Mouse (Mus musculus) limb, embryonic 15.5 days (tissue): ENCODE data around the gene Fkbp3. TPM values are rescaled to one million over a fixed set of nuclear protein-coding genes. Genes with fewer than 3 reads are reported as not detected.
"Not testable (repeated sequence)": the region's sequence is repeated elsewhere in the genome, so short reads cannot be mapped to it uniquely, and the experiment has no call there.

Source experiments
- ATAC-seq: fragments of 200-750 bp; cut with Nextera tagmentation; 2 replicates; pipeline ENCODE4 v1.8.0; 2017; ENCODE audit warnings: low read depth, moderate TSS enrichment; ENCODE audit not compliant: insufficient number of reproducible peaks, low FRiP score, low TSS enrichment
- H3K27ac ChIP-seq: fragments of 300-500 bp; sonication (generic); 2 replicates; pipeline ENCODE4 v1.5.1; 2015; ENCODE audit warnings: moderate library complexity, mild to moderate bottlenecking, inconsistent platforms
- H3K27me3 ChIP-seq: fragments of 300-500 bp; sonication (generic); 2 replicates; pipeline ENCODE4 v1.6.1; 2015; ENCODE audit warnings: inconsistent platforms
- H3K36me3 ChIP-seq: fragments of 300-500 bp; sonication (generic); 2 replicates; pipeline ENCODE4 v1.6.1; 2015; ENCODE audit warnings: inconsistent platforms
- H3K4me1 ChIP-seq: fragments of 300-500 bp; sonication (generic); 2 replicates; pipeline ENCODE4 v1.6.1; 2015; ENCODE audit warnings: inconsistent platforms
- H3K4me2 ChIP-seq: fragments of 300-500 bp; sonication (generic); 2 replicates; pipeline ENCODE4 v1.6.1; 2015; ENCODE audit warnings: mild to moderate bottlenecking, inconsistent platforms
- H3K4me3 ChIP-seq: fragments of 300-500 bp; sonication (generic); 2 replicates; pipeline ENCODE4 v1.5.1; 2015; ENCODE audit warnings: mild to moderate bottlenecking, inconsistent platforms
- H3K9ac ChIP-seq: fragments of 300-500 bp; sonication (generic); 2 replicates; pipeline ENCODE4 v1.6.1; 2015; ENCODE audit warnings: inconsistent platforms
- H3K9me3 ChIP-seq: fragments of 300-500 bp; sonication (generic); 2 replicates; pipeline ENCODE4 v1.6.1; 2016; ENCODE audit warnings: inconsistent platforms
- WGBS: fragments of 180-500 bp; shearing (Covaris S2); methylation state at CpG from one replicate; pipeline ENCODE4 v1.1.7; 2015; 5-methylcytosine and 5-hydroxymethylcytosine counted together
- polyA plus RNA-seq: library from polyadenylated mRNA; unstranded; fragments of >200 nt; fragmentation: Nextera tagmentation; extraction: Ambion mirVana; gene quantifications from 2 replicates; pipeline ENCODE4 v1.2.1, GENCODE M21; 2015

Gene Fkbp3
- polyA plus RNA-seq: 342 and 385 TPM in 2 replicates

- Histone ChIP-seq H3K4me2 (peak within 1 kb of the TSS; percentile 74), H3K4me1 (peaks cover 19% of the 10 kb centered on the region), H3K9me3 (no peaks in the 10 kb centered on the region), H3K36me3 (peaks cover 5% of the 10 kb centered on the region; the same call in 1 of the 2 replicates), H3K4me3 (peak within 1 kb of the TSS; percentile 83), H3K27ac (peak within 1 kb of the TSS; percentile 98), H3K27me3 (no peaks in the 10 kb centered on the region), H3K9ac (peak within 1 kb of the TSS; percentile 88)
- peak; percentile 99 for ATAC-seq
- under 1% methylated on average over 49 of the region's 49 CpGs for WGBS
Observed at GRCm38 (mm10) chr12:65073611-65074178, at the start of gene Fkbp3. Gene Fkbp3, minus strand, starts transcription at chr12:65074007.

DNA sequence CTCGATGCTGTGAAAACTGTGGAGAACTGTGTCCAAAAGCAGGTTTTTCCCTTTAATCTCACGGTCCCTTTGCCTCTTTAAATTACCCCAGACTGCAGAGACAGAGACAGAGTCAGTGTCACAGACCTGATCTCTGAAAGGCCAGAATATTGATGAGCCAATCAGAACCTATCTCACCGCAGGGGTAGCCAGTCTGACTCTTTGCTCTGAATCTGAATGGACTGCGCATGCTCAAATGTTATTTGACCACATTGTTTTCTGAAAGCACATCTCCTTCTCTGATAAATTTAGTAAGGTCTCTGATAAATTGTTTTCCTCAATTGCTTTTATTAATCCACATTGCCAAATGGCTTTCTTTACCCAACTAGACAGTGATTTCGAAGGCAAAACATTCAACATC is 45.6 kb upstream of the Fkbp3 start:
- WGBS: 90% methylated on average over 5 of the region's 5 CpGs
- no peaks in the 10 kb centered on the region for H3K27me3 ChIP-seq
- no peak overlapping the region for H3K9ac ChIP-seq
- no peak overlapping the region for H3K4me3 ChIP-seq
- no peak overlapping the region for H3K4me2 ChIP-seq
- H3K9me3 ChIP-seq: no peaks in the 10 kb centered on the region
- H3K36me3 ChIP-seq: peaks cover 40% of the 10 kb centered on the region
- no peak for ATAC-seq
- no peaks in the 10 kb centered on the region for H3K4me1 ChIP-seq
- no peak overlapping the region for H3K27ac ChIP-seq

DNA sequence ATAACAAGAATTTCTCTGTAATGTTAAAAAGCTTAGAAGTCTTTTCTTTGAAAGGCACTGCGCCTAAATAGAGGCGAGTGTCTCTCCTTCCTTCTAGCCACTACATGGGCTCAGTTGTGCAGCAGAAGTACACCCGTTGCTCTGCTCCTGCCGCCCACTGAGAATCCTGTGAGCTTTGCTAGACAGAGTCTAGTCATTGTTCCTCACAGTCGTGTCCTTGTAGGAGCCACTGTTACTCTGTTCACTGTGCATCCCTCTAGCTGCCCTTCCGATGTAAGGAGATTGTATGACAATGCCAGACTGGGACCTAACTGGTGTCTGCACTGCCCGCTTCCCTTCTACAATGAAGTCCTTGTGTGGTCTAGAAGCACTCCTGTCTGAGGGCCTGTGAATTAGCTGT is 45.2 kb upstream of the Fkbp3 start:
- H3K4me2 ChIP-seq: no peak overlapping the region
- no peak overlapping the region for H3K4me3 ChIP-seq
- no peak overlapping the region for H3K27ac ChIP-seq
- no peak for ATAC-seq
- H3K4me1 ChIP-seq: no peaks in the 10 kb centered on the region
- H3K9me3 ChIP-seq: no peaks in the 10 kb centered on the region
- no peaks in the 10 kb centered on the region for H3K27me3 ChIP-seq
- H3K9ac ChIP-seq: no peak overlapping the region
- 86% methylated on average over 7 of the region's 7 CpGs for WGBS
- peaks cover 40% of the 10 kb centered on the region for H3K36me3 ChIP-seq

DNA sequence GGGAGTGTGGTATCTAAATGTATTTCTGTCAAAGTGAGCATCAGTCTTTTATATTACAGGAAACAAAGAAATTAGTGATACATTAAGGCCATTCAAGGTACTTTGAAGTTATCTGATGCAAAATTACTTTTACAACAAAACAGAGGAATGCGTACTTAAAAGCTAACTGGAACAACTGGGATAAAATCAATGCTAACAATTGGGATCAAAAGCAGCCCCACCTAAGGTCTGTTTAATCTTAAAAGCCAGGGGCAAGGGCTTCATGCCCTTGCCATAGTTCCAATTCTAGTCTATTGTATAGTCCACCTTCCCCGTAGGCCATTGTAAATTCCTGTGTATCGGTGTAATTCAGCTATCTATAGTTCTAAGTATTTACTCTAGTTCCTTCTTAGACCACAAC is 41.2 kb upstream of the Fkbp3 start:
- not testable (repeated sequence) for H3K4me3 ChIP-seq, H3K4me2 ChIP-seq, H3K9me3 ChIP-seq, H3K4me1 ChIP-seq, H3K9ac ChIP-seq, H3K27me3 ChIP-seq, ATAC-seq, H3K27ac ChIP-seq
- 92% methylated on average over 3 of the region's 3 CpGs for WGBS
- peaks cover 19% of the 10 kb centered on the region for H3K36me3 ChIP-seq

DNA sequence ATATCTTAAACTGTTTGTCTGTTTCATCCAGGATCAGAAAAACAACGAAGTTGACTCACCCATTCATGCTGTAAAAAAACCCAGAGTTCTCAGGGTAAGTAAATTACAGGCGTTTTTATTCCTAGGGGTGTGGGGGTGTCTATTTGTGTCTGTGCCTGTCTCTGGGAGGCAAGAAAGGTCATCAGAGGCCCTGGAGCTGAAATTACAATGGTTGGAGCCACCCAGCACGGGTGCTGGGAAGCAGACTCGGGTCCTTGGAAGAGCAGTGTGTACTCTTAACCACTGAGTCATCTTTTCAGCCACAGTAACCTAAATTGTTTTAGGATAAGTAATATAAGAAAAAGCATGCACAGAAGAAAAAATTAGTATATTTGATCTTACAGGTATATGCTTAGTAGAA is 40.1 kb upstream of the Fkbp3 start:
- Histone ChIP-seq H3K9me3 (no peaks in the 10 kb centered on the region), H3K9ac (no peak overlapping the region), H3K27me3 (no peaks in the 10 kb centered on the region), H3K4me1 (no peaks in the 10 kb centered on the region), H3K4me2 (no peak overlapping the region), H3K27ac (no peak overlapping the region), H3K4me3 (no peak overlapping the region), H3K36me3 (peaks cover 14% of the 10 kb centered on the region)
- 86% methylated on average over 4 of the region's 4 CpGs for WGBS
- ATAC-seq: no peak

DNA sequence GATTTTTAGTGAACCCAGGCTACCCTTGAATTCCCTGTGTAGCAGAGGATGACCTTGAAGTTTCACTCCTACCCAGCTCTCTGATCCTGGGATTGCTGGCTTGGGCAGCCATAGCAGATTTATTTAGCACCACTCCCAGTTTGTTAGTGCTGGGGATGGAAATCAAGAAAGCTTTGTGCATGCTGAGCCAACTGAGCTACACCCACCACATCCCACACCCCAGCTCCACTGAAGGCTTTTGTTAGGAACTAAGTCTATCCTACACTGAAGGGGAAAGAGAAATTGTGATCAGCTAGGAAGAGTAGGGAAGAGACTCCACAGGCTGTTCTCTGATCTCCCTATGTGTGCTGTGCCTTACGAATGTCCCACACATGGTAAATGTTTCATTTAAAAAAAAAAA is 39.0 kb upstream of the Fkbp3 start:
- WGBS: 91% methylated on average over 1 of the region's 1 CpGs
- Histone ChIP-seq H3K9ac (no peak overlapping the region), H3K4me1 (no peaks in the 10 kb centered on the region), H3K36me3 (peaks cover 16% of the 10 kb centered on the region; the same call in 1 of the 2 replicates), H3K27ac (no peak overlapping the region), H3K4me2 (no peak overlapping the region), H3K4me3 (no peak overlapping the region), H3K27me3 (no peaks in the 10 kb centered on the region), H3K9me3 (no peaks in the 10 kb centered on the region)
- no peak for ATAC-seq

DNA sequence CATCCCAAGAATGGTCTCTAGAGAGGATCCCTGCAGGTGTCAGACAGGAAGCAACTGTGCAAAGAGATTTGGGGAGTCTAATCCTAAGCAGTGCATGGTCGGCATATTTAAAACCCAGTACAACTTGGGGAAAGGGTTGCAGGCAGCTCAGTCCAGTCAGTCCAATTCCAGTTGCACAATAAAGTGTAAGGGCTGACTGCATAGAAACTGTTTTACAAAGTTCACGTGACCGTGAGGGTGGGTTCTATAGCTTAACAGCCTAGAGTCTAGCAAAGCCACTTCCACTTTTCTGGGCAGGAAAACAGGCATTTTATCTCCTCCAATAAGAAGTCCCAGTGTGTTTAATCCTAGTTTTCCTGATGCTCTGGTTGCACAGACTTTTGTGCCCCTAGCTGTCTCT is 37.7 kb upstream of the Fkbp3 start:
- Histone ChIP-seq H3K27me3 (no peaks in the 10 kb centered on the region), H3K27ac (no peak overlapping the region), H3K4me2 (no peak overlapping the region), H3K36me3 (peaks cover 21% of the 10 kb centered on the region), H3K4me1 (no peaks in the 10 kb centered on the region), H3K4me3 (no peak overlapping the region), H3K9ac (no peak overlapping the region), H3K9me3 (no peaks in the 10 kb centered on the region)
- no peak for ATAC-seq
- 88% methylated on average over 3 of the region's 3 CpGs for WGBS

DNA sequence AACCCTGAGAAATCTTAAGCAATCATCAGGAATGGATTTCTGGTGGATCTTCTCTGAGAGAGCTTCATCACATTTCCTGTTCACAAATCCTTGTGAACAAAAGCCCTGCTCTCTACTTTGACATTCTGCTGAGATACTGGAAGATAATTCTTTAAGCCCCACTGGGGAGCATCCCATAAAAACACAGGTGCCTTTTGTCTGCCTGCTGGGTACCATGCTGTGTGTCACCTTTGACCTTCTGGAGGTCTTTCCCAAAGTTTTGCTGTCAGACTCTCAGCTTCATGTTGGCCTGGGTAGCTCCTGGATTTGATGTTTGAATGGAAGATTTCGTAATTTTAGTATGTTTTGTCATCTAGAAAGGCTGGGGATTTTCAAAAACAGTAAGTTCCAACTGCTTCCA is 34.9 kb upstream of the Fkbp3 start:
- no peaks in the 10 kb centered on the region for H3K27me3 ChIP-seq
- no peak overlapping the region for H3K9ac ChIP-seq
- no peak for ATAC-seq
- no peaks in the 10 kb centered on the region for H3K9me3 ChIP-seq
- WGBS: 80% methylated on average over 1 of the region's 1 CpGs
- H3K4me1 ChIP-seq: no peaks in the 10 kb centered on the region
- H3K4me2 ChIP-seq: no peak overlapping the region
- H3K4me3 ChIP-seq: no peak overlapping the region
- H3K36me3 ChIP-seq: peaks cover 34% of the 10 kb centered on the region
- H3K27ac ChIP-seq: no peak overlapping the region

GRCm38 (mm10) chr12:65076906-65077305 is 3.1 kb upstream of the Fkbp3 start:
- H3K9ac ChIP-seq: no peak overlapping the region
- H3K27ac ChIP-seq: no peak overlapping the region
- peaks cover 5% of the 10 kb centered on the region; the same call in 1 of the 2 replicates for H3K36me3 ChIP-seq
- peaks cover 19% of the 10 kb centered on the region for H3K4me1 ChIP-seq
- H3K4me2 ChIP-seq: peak overlapping the region; percentile 74
- no peaks in the 10 kb centered on the region for H3K9me3 ChIP-seq
- 0 out of 2 replicates have a peak overlapping the region, but pooled peaks have one; percentile 83 for H3K4me3 ChIP-seq
- no peaks in the 10 kb centered on the region for H3K27me3 ChIP-seq
- no peak for ATAC-seq
- 77% methylated on average over 9 of the region's 9 CpGs for WGBS

GRCm38 (mm10) chr12:65075733-65076310 is 2.0 kb upstream of the Fkbp3 start:
- H3K4me3 ChIP-seq: peak overlapping the region; percentile 83
- no peak for ATAC-seq
- peak overlapping the region; percentile 72 for H3K9ac ChIP-seq
- peak overlapping the region; percentile 85 for H3K27ac ChIP-seq
- H3K27me3 ChIP-seq: no peaks in the 10 kb centered on the region
- no peaks in the 10 kb centered on the region for H3K9me3 ChIP-seq
- H3K36me3 ChIP-seq: peaks cover 5% of the 10 kb centered on the region; the same call in 1 of the 2 replicates
- peaks cover 19% of the 10 kb centered on the region for H3K4me1 ChIP-seq
- under 1% methylated on average over 41 of the region's 41 CpGs for WGBS
- peak overlapping the region; percentile 74 for H3K4me2 ChIP-seq

GRCm38 (mm10) chr12:65075085-65075732 is 1.4 kb upstream of the Fkbp3 start, which contains the start of gene Fancm:
Gene Fancm, plus strand, starts transcription at chr12:65075603.
- H3K9ac ChIP-seq: peak within 1 kb of the TSS; percentile 72
- H3K9me3 ChIP-seq: no peaks in the 10 kb centered on the region
- H3K4me2 ChIP-seq: peak within 1 kb of the TSS; percentile 74
- H3K27ac ChIP-seq: peak within 1 kb of the TSS; percentile 98
- H3K36me3 ChIP-seq: peaks cover 2% of the 10 kb centered on the region; the same call in 1 of the 2 replicates
- 2% methylated on average over 39 of the region's 39 CpGs for WGBS
- peaks cover 19% of the 10 kb centered on the region for H3K4me1 ChIP-seq
- no peaks in the 10 kb centered on the region for H3K27me3 ChIP-seq
- H3K4me3 ChIP-seq: peak within 1 kb of the TSS; percentile 83
- peak; percentile 35 for ATAC-seq

- H3K27ac ChIP-seq: peak overlapping the region; percentile 98; the same call in 1 of the 2 replicates
- H3K36me3 ChIP-seq: no peaks in the 10 kb centered on the region
- no peak overlapping the region for H3K9ac ChIP-seq
- H3K4me3 ChIP-seq: peak overlapping the region; percentile 83
- H3K4me1 ChIP-seq: peaks cover 19% of the 10 kb centered on the region
- WGBS: 38% methylated on average over 7 of the region's 7 CpGs
- no peak for ATAC-seq
- H3K4me2 ChIP-seq: peak overlapping the region; percentile 74
- no peaks in the 10 kb centered on the region for H3K27me3 ChIP-seq
- no peaks in the 10 kb centered on the region for H3K9me3 ChIP-seq
Observed at GRCm38 (mm10) chr12:65074651-65075050, 844 bp upstream of the Fkbp3 start.
